Mouse (Mus musculus): ENCODE results near the gene Arid1b.

Arid1b gene

DNA sequence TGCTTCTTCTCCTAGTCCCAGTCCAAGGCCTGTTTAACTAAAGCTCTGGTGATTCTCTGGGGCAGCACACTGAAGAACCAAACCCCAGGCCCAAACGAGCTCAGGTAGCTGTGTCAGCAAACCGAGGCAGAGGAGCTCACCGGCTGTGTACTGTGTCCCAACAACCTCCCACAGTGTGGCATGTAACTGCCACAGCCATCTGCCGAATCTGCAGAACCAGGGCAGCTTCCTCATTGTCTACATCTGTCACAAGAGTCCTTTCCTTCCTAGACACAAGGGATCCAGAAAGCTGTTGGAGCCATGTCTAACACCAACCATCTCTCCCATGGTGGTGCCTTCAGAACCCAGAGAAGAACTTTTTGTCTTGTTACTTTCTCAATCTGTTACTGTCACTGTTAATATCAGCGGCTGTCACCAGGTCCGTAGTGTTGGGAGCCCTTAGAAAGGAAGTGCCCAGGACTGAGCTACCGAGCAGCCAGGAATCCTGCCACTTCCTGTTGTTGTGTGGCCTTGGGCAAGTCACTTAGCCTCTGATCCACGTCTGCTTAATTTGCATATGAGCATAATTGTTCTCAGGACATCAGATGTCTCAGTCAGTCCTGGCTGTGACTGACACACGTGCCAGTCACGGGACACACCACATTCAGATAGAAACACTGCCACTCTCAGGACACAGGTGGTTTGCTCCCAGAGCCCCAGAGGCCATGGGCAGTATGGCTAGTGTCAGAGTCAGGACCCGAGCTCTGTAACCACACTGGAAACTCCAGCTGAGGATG, 309.0 kb downstream of the Arid1b start:
- no peak for DNase-seq (ENCODE audit: extremely low read depth, low read depth, low spot score)

- no peak for DNase-seq (ENCODE audit: extremely low read depth, low read depth, low spot score)
Measured at GRCm38 (mm10) chr17:5305783-5306477, 311.8 kb downstream of the Arid1b start.

DNA sequence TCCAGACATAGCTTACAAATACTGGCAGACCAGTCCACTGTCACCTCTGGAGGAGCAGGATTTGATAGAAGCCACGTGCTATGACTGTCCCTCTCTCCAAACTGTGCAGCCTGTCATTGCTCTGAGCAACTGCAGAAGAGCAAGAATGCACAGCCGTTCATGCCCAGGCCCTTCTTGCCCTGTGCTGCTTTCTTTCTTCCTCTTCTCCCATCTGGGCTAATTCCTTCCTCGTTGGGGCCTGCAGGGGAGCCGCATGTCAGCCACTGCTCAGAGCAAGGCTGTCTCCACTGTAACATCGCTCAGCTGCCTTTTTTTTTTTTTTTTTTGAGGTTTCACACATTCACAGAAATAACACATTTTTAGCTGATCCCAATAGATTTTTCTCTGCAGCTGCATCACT, 315.8 kb downstream of the Arid1b start:
- DNase-seq (ENCODE audit: extremely low read depth, low read depth, low spot score), result no peak

GRCm38 (mm10) chr17:5310425-5310888, 316.3 kb downstream of the Arid1b start:
- no peak for DNase-seq (ENCODE audit: extremely low read depth, low read depth, low spot score)

- DNase-seq (ENCODE audit: extremely low read depth, low read depth, low spot score), result no peak
Measured at GRCm38 (mm10) chr17:5311062-5311461, 316.9 kb downstream of the Arid1b start.

DNA sequence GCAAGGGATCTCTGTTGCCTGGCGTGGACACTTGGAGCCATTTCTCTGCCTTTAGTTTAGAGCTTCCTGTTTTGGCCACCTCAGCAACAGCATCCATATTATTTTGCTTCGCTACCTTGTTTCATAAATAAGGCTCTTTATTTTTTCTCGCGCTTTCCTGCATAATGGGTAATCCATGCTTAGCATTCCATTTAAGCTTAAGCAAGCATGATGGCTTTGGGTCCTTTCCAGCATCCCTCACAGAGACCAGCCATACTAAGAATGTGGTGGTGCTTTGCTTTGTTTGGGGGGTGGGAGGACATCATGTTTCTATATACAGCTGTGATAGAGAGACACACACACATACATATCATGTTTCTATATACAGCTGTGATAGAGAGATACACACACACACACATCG, 318.2 kb downstream of the Arid1b start:
- DNase-seq (ENCODE audit: extremely low read depth, low read depth, low spot score), result no peak

DNA sequence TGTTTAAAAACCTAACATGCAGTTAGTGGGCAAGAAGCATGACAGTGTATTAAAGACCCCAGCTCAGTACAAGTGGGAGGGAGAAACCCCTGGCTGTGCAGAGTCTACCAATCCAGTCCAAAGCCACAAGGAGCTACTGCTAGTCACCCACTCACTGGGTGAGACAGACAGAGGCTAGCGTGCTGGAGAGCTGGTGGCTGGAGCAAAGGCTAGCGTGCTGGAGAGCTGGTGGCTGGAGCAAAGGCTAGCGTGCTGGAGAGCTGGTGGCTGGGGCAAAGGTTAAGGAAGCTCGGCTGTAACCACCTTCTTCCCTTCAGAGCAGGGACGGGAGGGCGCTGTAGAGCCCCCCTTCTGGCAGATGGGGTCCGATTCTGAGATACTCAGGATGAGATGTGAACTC, 320.6 kb downstream of the Arid1b start:
- DNase-seq (ENCODE audit: extremely low read depth, low read depth, low spot score), result no peak

- DNase-seq (ENCODE audit: extremely low read depth, low read depth, low spot score), result no peak
Measured at GRCm38 (mm10) chr17:5316489-5316888, 322.4 kb downstream of the Arid1b start.

DNA sequence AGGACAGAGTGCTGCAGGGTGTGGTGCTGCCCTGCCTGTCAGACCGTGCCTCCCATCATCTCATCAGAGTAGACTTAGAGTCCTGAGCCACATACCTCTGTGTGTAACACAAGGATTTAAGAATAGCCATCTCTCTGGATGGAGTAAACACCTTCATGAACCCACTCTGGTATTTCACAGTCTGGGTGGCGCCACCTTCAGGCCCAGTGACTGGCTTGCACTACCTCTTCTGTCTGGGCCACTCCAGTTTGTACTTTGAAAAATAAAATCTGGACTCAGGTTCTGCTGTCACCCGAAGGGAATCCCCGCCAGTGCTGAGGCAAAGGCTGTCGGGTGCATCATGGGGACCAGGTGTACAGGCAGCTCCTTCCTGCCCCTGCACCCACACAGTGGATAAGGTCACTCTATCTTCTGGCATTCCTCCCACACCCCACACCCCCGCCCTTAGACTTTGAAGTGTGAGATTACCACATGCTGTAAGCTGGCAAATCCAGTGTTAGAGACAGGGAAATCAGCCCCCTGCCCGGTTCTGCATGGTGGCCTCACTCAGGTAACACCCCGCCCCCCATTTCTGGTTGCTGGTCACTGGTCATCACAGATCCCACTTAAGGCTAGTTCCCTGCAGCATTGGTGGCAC, 327.6 kb downstream of the Arid1b start:
- no peak for DNase-seq (ENCODE audit: extremely low read depth, low read depth, low spot score)

DNA sequence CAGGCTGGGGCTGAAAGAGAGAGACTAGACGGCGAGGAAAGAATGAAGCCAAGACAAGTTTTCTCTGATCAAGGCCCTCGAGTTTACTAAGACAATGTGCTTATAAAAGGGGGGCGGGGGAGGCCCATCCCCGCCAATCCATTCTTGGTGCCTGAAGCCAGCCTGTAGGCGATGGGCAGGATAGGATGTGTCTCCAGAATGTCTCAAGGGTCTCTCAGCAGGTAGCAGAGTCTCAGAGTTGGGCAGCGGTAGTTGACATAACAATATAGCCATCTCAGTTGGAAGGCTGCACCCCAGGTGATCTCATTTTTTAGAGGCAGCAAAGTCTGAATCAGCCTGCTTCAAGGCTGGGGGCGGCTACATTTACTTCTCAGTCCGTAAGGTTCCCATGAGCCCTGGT, 328.5 kb downstream of the Arid1b start:
- no peak for DNase-seq (ENCODE audit: extremely low read depth, low read depth, low spot score)

- no peak for DNase-seq (ENCODE audit: extremely low read depth, low read depth, low spot score)
Measured at GRCm38 (mm10) chr17:5323746-5324145, 329.6 kb downstream of the Arid1b start.

DNA sequence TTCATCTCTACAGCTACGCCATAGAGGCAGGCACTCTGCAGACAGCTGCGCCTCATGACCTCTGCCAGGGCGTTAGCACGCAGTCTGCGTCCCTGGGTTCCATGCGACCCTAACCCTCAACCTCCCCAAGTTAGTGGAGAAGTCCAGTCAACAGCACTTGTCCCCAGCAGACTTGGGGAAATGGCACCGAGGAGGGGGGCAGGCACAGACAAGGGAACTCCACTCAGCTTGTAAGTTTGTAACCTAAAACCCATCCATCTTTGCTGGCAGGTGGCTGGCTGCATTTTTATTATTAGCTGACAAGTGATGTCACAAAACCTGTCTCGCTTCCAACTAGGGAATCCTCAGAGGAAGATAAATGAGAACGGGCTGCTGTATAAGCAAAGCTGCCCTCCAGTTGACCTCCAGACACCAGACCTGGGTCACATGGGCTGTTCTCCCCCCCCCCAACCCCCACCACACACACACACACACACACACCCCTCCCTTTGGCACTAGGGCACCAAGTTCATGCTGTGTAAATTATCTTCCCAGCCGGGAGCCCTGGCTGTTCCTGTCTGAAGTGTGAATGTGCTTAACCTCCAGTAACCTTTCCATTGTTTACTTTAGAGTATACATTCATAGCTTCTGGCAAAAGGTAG, 330.2 kb downstream of the Arid1b start:
- DNase-seq (ENCODE audit: extremely low read depth, low read depth, low spot score), result peak; percentile 63

- no peak for DNase-seq (ENCODE audit: extremely low read depth, low read depth, low spot score)
Measured at GRCm38 (mm10) chr17:5326689-5327088, 332.6 kb downstream of the Arid1b start.

DNA sequence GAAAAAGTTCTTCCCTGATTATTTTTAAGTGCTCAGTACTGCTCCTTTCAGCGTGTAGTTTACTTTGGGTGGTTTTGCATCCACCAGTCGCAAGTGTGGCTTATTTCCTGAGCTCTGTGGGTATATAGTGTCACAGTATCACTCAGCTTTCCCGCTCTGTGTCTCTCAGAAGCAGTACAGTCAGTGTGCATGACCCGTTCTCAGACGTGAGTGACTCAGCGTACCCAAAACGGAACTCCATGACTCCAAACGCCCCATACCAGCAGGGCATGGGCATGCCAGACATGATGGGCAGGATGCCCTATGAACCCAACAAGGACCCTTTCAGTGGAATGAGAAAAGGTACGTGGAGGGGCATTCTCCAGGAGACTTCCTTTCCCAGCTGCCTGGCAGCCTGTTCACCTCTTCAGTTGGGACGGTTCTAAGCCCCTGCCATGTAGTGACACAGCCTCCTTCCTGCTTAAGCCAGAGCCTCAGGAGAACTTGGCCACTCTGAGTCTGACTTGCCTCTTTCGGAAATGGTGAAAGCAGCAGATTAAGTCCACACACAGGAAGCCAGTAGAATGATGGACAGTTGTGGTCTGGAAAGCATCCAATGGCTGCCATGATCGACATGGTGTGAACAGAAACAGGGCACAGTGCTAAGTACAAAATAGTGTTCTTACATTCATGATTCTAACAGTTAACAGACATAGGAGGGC, 333.5 kb downstream of the Arid1b start:
- peak; percentile 42 for DNase-seq (ENCODE audit: extremely low read depth, low read depth, low spot score)

GRCm38 (mm10) chr17:5329478-5329877, 335.3 kb downstream of the Arid1b start:
- DNase-seq (ENCODE audit: extremely low read depth, low read depth, low spot score), result no peak

DNA sequence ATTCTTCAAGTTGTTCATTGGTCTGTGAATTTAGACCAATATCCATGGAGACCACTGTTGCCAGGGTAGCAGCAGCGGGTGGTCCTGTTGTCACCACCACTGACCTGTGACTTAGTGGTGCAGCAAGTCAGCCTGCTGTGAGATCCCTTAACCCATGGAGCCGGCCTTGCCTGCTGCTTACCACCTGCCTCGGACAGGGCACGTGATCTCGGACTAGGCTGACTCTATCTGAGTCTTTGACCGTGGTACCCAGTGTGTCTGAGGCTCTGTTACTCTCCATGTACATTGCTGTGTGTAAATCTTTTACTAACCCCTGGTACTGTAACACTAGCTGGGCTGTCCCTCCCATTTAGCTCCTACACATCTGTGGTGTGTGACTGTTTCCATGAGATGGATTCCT, 335.9 kb downstream of the Arid1b start:
- DNase-seq (ENCODE audit: extremely low read depth, low read depth, low spot score), result no peak

DNA sequence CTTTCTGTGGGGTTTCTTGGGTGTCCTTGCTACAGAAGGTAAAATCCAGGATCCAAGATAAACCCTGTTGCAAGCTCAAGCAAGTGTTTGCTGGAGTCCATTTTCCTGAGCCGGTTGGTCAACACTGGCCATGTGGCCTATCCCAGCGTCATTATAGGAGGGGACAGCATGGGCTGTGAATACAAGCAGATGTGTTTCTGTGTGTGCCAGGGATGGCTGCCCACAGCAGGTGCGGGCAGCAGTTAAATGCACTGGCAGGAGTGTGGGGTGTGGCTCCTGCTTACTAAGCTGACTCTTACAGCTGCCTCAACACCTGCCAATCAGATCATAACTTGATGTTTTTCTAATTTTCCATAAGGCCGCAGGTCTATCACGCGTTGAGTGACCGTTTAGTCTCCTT, 336.5 kb downstream of the Arid1b start:
- no peak for DNase-seq (ENCODE audit: extremely low read depth, low read depth, low spot score)

DNA sequence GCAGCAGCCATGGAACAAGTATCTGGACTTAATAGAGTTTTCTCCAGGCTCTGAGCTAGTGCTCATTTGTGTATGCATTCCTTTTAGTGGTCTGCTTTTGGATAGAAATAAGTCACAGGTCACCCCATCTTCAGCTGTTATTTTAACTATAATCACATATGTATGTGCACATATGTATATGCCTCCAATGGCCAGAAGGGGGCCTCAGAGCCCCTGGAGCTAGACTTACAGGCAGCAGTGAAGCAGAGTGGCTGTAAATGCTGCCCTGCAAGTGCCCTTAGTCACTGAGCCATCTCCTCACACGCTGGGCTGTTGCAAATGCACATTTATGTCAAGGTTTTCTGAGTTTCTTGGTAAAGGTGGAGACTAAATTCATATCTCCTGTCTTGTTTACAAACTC, 337.3 kb downstream of the Arid1b start:
- DNase-seq (ENCODE audit: extremely low read depth, low read depth, low spot score), result no peak

DNA sequence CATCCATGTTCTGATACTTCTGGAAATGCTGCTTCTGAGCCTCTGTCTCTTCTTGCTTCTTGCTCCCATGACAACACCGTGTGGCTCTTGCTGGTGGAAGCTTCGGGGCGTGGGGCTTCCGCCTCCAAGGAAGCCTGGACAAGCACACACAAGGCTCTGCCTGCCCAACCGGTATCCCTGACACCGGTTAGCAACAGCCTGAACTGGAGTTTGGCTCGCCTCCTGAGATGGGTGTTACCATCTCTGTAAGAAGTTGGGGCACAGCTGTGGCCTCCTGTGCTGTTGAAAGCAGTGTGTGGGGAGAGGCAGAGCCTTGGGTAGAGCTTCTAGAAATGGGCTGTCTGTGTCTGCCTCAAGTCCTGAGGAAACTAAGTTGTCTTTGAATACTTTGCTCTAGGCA, 340.4 kb downstream of the Arid1b start:
- DNase-seq (ENCODE audit: extremely low read depth, low read depth, low spot score), result peak; percentile 80

- no peak for DNase-seq (ENCODE audit: extremely low read depth, low read depth, low spot score)
Measured at GRCm38 (mm10) chr17:5344426-5344825, 350.3 kb downstream of the Arid1b start.

- DNase-seq (ENCODE audit: extremely low read depth, low read depth, low spot score), result no peak
Measured at GRCm38 (mm10) chr17:5345810-5346209, 351.7 kb downstream of the Arid1b start.
